In the genomic region with DNA sequence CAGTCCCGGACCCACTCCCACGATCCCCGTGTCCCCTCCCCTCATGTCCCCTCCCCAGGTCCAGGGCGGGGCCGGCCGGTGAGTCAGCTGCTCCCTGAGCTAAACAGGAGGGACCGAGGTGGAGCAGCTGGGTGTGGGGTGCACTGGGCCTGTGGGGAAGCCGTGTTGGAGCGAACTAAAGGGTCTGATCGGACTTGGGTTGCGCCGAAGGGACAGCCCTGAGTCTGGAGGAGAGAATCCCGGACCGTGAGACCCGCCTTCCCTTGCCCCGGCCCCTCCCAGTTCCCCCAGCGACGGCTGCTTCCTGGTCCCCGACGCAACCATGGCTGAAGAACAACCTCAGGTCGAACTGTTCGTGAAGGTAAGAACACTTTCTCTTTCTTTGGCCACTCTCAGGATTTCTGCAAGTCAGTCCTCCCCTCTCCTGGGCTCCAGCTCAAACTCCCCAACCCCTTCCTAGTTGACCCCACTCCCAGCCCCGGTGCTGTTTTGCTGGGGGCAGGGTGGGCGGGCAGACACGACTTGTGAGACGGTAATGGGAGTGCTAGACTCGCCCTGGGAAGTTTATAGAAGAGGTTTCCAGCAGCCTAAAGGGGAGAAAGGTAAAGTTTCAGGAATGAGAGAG, we compare ENCODE assay signal across 8 mouse cellular contexts. TPM values are rescaled to one million over a fixed set of nuclear protein-coding genes. Genes with fewer than 3 reads are reported as not detected.
A peak's percentile ranks its signal among the peaks of the same experiment; 100 is the strongest.
DNase-seq lines count a peak whose midpoint lies in the region; ATAC-seq and TF ChIP-seq lines count a peak whose summit lies in the region.

No protein-coding gene starts in this region.

- peak overlapping the region; percentile 44 for H3K4me3 ChIP-seq in hindbrain, postnatal 0 days (ENCODE audit: low read length)
- peak overlapping the region; percentile 72 for H3K4me3 ChIP-seq in liver, embryonic 15.5 days (replicated peaks)
- peak overlapping the region; percentile 67 for H3K4me3 ChIP-seq in neural tube, embryonic 11.5 days (ENCODE audit: low read depth, low read length)

- TF ChIP-seq CTCF in hindbrain, postnatal 0 days (IDR thresholded peaks at IDR 0.05; ENCODE audit: low read depth): no peak

- 0 out of 2 replicates have a peak, but pooled peaks cover 4% of the 10 kb centered on the region for H3K4me1 ChIP-seq in hindbrain, postnatal 0 days (ENCODE audit: insufficient read depth, low read length)
- peaks cover 82% of the 10 kb centered on the region for H3K4me1 ChIP-seq in liver, embryonic 15.5 days (replicated peaks)
- peaks cover 22% of the 10 kb centered on the region for H3K4me1 ChIP-seq in neural tube, embryonic 11.5 days (ENCODE audit: control insufficient read depth, insufficient read depth, low read length)

- DNase-seq in cerebellum, adult 11-12 months: peak; percentile 49
- no peak for DNase-seq in cerebellum, adult 9-10 months
- peak; percentile 61 for DNase-seq in c-Kit-positive CD71-positive TER-119-positive erythroid progenitor cells, embryonic 14.5 days (ENCODE audit: low spot score)
- DNase-seq in gastrocnemius, postnatal 10 days: peak; percentile 75
- peak; percentile 58 for DNase-seq in hindbrain, postnatal 0 days (ENCODE audit: low spot score)
- peak; percentile 72 for DNase-seq in neural tube, embryonic 11.5 days (ENCODE audit: low spot score)
- peak; percentile 63 for DNase-seq in thymus, postnatal 0 days (ENCODE audit: low spot score)

- peak overlapping the region; percentile 67 for H3K4me2 ChIP-seq in hindbrain, postnatal 0 days (ENCODE audit: low read depth, low read length)
- peak overlapping the region; percentile 98 for H3K4me2 ChIP-seq in liver, embryonic 15.5 days
- peak overlapping the region; percentile 88 for H3K4me2 ChIP-seq in neural tube, embryonic 11.5 days (ENCODE audit: low read depth)

- no peak for ATAC-seq in hindbrain, postnatal 0 days
- peak; percentile 23 for ATAC-seq in liver, embryonic 15.5 days (ENCODE audit: insufficient read depth)
- no peak for ATAC-seq in neural tube, embryonic 11.5 days (ENCODE audit: insufficient read depth, low FRiP score, low TSS enrichment)

- H3K36me3 ChIP-seq in hindbrain, postnatal 0 days (ENCODE audit: insufficient read depth, low read length): no peaks in the 10 kb centered on the region
- peaks cover 33% of the 10 kb centered on the region for H3K36me3 ChIP-seq in liver, embryonic 15.5 days (replicated peaks)
- H3K36me3 ChIP-seq in neural tube, embryonic 11.5 days (ENCODE audit: control insufficient read depth, insufficient read depth, low read length): peaks cover 14% of the 10 kb centered on the region

- H3K9me3 ChIP-seq in hindbrain, postnatal 0 days (ENCODE audit: low read length): no peaks in the 10 kb centered on the region
- H3K9me3 ChIP-seq in liver, embryonic 15.5 days (replicated peaks): no peaks in the 10 kb centered on the region
- H3K9me3 ChIP-seq in neural tube, embryonic 11.5 days (ENCODE audit: control insufficient read depth, low read length): no peaks in the 10 kb centered on the region

- WGBS in hindbrain, postnatal 0 days: 3% methylated on average over 27 of the region's 27 CpGs
- WGBS in liver, embryonic 15.5 days (ENCODE audit: insufficient replicate concordance): under 1% methylated on average over 27 of the region's 27 CpGs
- WGBS in neural tube, embryonic 11.5 days: under 1% methylated on average over 27 of the region's 27 CpGs

- peak overlapping the region; percentile 86 for H3K27ac ChIP-seq in hindbrain, postnatal 0 days
- H3K27ac ChIP-seq in liver, embryonic 15.5 days (replicated peaks): peak overlapping the region; percentile 91
- H3K27ac ChIP-seq in neural tube, embryonic 11.5 days (ENCODE audit: low read depth, low read length): peak overlapping the region; percentile 93

- H3K9ac ChIP-seq in hindbrain, postnatal 0 days (replicated peaks; ENCODE audit: low read length): peak overlapping the region; percentile 52
- peak overlapping the region; percentile 87 for H3K9ac ChIP-seq in liver, embryonic 15.5 days
- peak overlapping the region; percentile 82 for H3K9ac ChIP-seq in neural tube, embryonic 11.5 days (ENCODE audit: low read length)

- no peaks in the 10 kb centered on the region for H3K27me3 ChIP-seq in hindbrain, postnatal 0 days (ENCODE audit: insufficient read depth, low read length)
- H3K27me3 ChIP-seq in liver, embryonic 15.5 days: no peaks in the 10 kb centered on the region
- H3K27me3 ChIP-seq in neural tube, embryonic 11.5 days (ENCODE audit: control insufficient read depth, insufficient read depth, low read length): no peaks in the 10 kb centered on the region

RNA-seq across cellular contexts. Expression of a gene that starts 0.5 kb away (rescaled TPM):
- 10 to 100 TPM; 39.2 to 50.5 TPM for total RNA-seq in gastrocnemius, postnatal 10 days (2021)
- 56.9 and 59.5 TPM in 2 replicates for total RNA-seq in hindbrain, postnatal 0 days (2014; rRNA removed)
- polyA plus RNA-seq in hindbrain, postnatal 0 days (2015; fragmentation: Nextera tagmentation; extraction: Ambion mirVana): 81.9 and 88.5 TPM in 2 replicates
- polyA plus RNA-seq in liver, embryonic 15.5 days (2015; fragmentation: Nextera tagmentation; extraction: Ambion mirVana): 120 and 122 TPM in 2 replicates
- 82.8 and 89.7 TPM in 2 replicates for polyA plus RNA-seq in neural tube, embryonic 11.5 days (2014; fragmentation: Nextera tagmentation; extraction: Ambion mirVana)
- polyA plus RNA-seq in thymus, postnatal 0 days (2015; fragmentation: Nextera tagmentation; extraction: Ambion mirVana): 501 and 524 TPM in 2 replicates

RNA-seq across cellular contexts. Expression of a gene that starts 3.7 kb away (rescaled TPM):
- 1 to 10 TPM; 1.5 to 3.5 TPM for total RNA-seq in gastrocnemius, postnatal 10 days (2021)
- total RNA-seq in hindbrain, postnatal 0 days (2014; rRNA removed): 1.1 and 6.4 TPM in 2 replicates
- 2.2 and 3.1 TPM in 2 replicates for polyA plus RNA-seq in hindbrain, postnatal 0 days (2015; fragmentation: Nextera tagmentation; extraction: Ambion mirVana)
- 3.4 and 4.3 TPM in 2 replicates for polyA plus RNA-seq in liver, embryonic 15.5 days (2015; fragmentation: Nextera tagmentation; extraction: Ambion mirVana)
- polyA plus RNA-seq in neural tube, embryonic 11.5 days (2014; fragmentation: Nextera tagmentation; extraction: Ambion mirVana): 4.1 and 6.2 TPM in 2 replicates
- polyA plus RNA-seq in thymus, postnatal 0 days (2015; fragmentation: Nextera tagmentation; extraction: Ambion mirVana): 8.9 and 13.5 TPM in 2 replicates

RNA-seq across cellular contexts. Expression of a gene that starts 8.6 kb away (rescaled TPM):
- total RNA-seq in gastrocnemius, postnatal 10 days (2021): 10 to 100 TPM; 45.3 to 51.9 TPM
- total RNA-seq in hindbrain, postnatal 0 days (2014; rRNA removed): 216 and 228 TPM in 2 replicates
- 322 and 331 TPM in 2 replicates for polyA plus RNA-seq in hindbrain, postnatal 0 days (2015; fragmentation: Nextera tagmentation; extraction: Ambion mirVana)
- 18.6 and 22.8 TPM in 2 replicates for polyA plus RNA-seq in liver, embryonic 15.5 days (2015; fragmentation: Nextera tagmentation; extraction: Ambion mirVana)
- polyA plus RNA-seq in neural tube, embryonic 11.5 days (2014; fragmentation: Nextera tagmentation; extraction: Ambion mirVana): 638 and 659 TPM in 2 replicates
- 51.6 and 57.5 TPM in 2 replicates for polyA plus RNA-seq in thymus, postnatal 0 days (2015; fragmentation: Nextera tagmentation; extraction: Ambion mirVana)

RNA-seq across cellular contexts. Expression of a gene that starts 14.9 kb away (rescaled TPM):
- total RNA-seq in gastrocnemius, postnatal 10 days (2021): not detected
- not detected in 2 replicates for total RNA-seq in hindbrain, postnatal 0 days (2014; rRNA removed)
- not detected in 2 replicates for polyA plus RNA-seq in hindbrain, postnatal 0 days (2015; fragmentation: Nextera tagmentation; extraction: Ambion mirVana)
- polyA plus RNA-seq in liver, embryonic 15.5 days (2015; fragmentation: Nextera tagmentation; extraction: Ambion mirVana): 0.21 and 0.40 TPM in 2 replicates
- polyA plus RNA-seq in neural tube, embryonic 11.5 days (2014; fragmentation: Nextera tagmentation; extraction: Ambion mirVana): 0.43 TPM in 1 of 2 replicates, not detected in the other
- polyA plus RNA-seq in thymus, postnatal 0 days (2015; fragmentation: Nextera tagmentation; extraction: Ambion mirVana): 0.27 and 0.57 TPM in 2 replicates

RNA-seq across cellular contexts. Expression of a gene that starts 15.7 kb away (rescaled TPM):
- total RNA-seq in gastrocnemius, postnatal 10 days (2021): under 1 TPM in 1 of 2 experiments, not detected in 1; 0.20 TPM
- not detected in 2 replicates for total RNA-seq in hindbrain, postnatal 0 days (2014; rRNA removed)
- polyA plus RNA-seq in hindbrain, postnatal 0 days (2015; fragmentation: Nextera tagmentation; extraction: Ambion mirVana): 0.18 TPM in 2 replicates
- polyA plus RNA-seq in liver, embryonic 15.5 days (2015; fragmentation: Nextera tagmentation; extraction: Ambion mirVana): 3.2 and 4.4 TPM in 2 replicates
- 1.5 and 2.0 TPM in 2 replicates for polyA plus RNA-seq in neural tube, embryonic 11.5 days (2014; fragmentation: Nextera tagmentation; extraction: Ambion mirVana)
- polyA plus RNA-seq in thymus, postnatal 0 days (2015; fragmentation: Nextera tagmentation; extraction: Ambion mirVana): 0.06 and 0.08 TPM in 2 replicates
